16 mouse cellular contexts compared by ENCODE assay signal in the genomic region with DNA sequence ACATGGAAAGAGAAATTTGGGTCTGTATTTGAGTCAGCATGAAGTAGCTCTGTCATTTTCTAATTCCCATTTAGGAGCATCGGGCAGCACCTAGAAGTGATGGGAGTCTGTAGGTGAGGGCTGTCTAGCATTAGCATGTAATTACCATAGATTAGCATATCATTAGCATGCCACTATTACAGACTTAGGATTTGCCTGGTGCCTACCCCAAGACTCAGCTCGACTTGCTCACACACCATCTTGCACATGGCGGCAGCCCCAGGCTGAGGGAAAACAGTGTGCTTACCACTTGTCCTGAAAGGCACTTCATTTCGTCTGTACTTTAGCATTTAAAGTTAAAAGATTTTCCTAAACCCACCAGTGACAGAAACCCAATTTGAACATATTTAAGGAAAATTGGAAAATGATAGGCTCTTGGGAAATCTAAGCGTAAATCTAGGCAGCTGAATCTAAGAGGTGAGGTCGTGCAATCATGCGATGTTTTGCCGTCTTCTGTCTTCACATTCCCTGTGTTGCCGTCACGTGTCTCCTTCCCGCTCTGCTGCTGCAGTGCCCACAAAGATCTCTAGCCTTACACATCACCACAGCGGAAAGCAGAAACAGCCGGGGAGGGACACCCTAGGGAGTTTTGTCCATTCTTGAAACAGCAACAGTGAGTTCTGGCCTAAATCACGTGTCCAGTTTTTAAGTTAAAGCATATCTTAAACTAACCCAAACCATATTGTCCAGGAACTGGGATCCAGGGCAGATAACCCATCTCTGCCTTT.
DNase-seq lines count a peak whose midpoint lies in the region; ATAC-seq and TF ChIP-seq lines count a peak whose summit lies in the region.
"Had no signal": no experiment of that assay in that cellular context is flagged by ENCODE, and none has a peak within 500 bp of the region (broad histone marks: within the 10 kb centered on the region; RNA-seq: fewer than 3 reads in every experiment).

No protein-coding gene starts in this region.

- 67% methylated on average over 14 of the region's 14 CpGs for WGBS in embryonic facial prominence, embryonic 10.5 days
- 38% methylated on average over 14 of the region's 14 CpGs for WGBS in forebrain, postnatal 0 days
- WGBS in midbrain, embryonic 15.5 days, result 55% methylated on average over 14 of the region's 14 CpGs

- ATAC-seq in frontal cortex, adult (ENCODE audit: low TSS enrichment), result peak; percentile 73
- ATAC-seq in forebrain, postnatal 0 days, result peak; percentile 89
- ATAC-seq in midbrain, embryonic 15.5 days (replicated peaks), result peak; percentile 90
- ATAC-seq: intestine, embryonic 16.5 days; liver, postnatal 0 days had no signal

- H3K4me1 ChIP-seq in embryonic facial prominence, embryonic 10.5 days, result peaks cover 23% of the 10 kb centered on the region
- peaks cover 18% of the 10 kb centered on the region for H3K4me1 ChIP-seq in forebrain, postnatal 0 days (ENCODE audit: insufficient read depth)
- H3K4me1 ChIP-seq in midbrain, embryonic 15.5 days, result peaks cover 12% of the 10 kb centered on the region; the same call in 1 of the 2 replicates

- no peak overlapping the region for H3K9ac ChIP-seq in forebrain, postnatal 0 days
- no peak overlapping the region for H3K9ac ChIP-seq in midbrain, embryonic 15.5 days
- H3K9ac ChIP-seq: limb, embryonic 13.5 days; liver, postnatal 0 days had no signal

- TF ChIP-seq CTCF in forebrain, postnatal 0 days (IDR thresholded peaks at IDR 0.05; ENCODE audit: low read depth), result no peak

- no peaks in the 10 kb centered on the region for H3K9me3 ChIP-seq in embryonic facial prominence, embryonic 10.5 days
- no peaks in the 10 kb centered on the region for H3K9me3 ChIP-seq in forebrain, postnatal 0 days (ENCODE audit: low read length)
- H3K9me3 ChIP-seq in midbrain, embryonic 15.5 days, result no peaks in the 10 kb centered on the region
- H3K9me3 ChIP-seq: limb, embryonic 13.5 days had no signal

- H3K27ac ChIP-seq in embryonic facial prominence, embryonic 10.5 days (replicated peaks), result no peak overlapping the region
- H3K27ac ChIP-seq in forebrain, postnatal 0 days (ENCODE audit: low read depth, low read length), result no peak overlapping the region
- H3K27ac ChIP-seq in midbrain, embryonic 15.5 days, result no peak overlapping the region
- H3K27ac ChIP-seq: heart, adult 2 months; limb, embryonic 13.5 days had no signal

- DNase-seq in frontal cortex, postnatal 36 days (ENCODE audit: low spot score in 2 of 2), result no peak
- DNase-seq in embryonic facial prominence, embryonic 10.5 days (ENCODE audit: low spot score), result peak; percentile 39
- DNase-seq in forebrain, postnatal 0 days, result peak; percentile 61
- DNase-seq in right cerebral cortex, postnatal 10 days (ENCODE audit: low spot score in 2 of 2), result no peak
- no peak for DNase-seq in left cerebral cortex, postnatal 4 days
- no peak for DNase-seq in cerebellum, adult 11 months
- DNase-seq: adrenal gland, adult 8-10 months; cerebellum, postnatal 14 days; heart, adult 2 months; kidney, postnatal 36 days; liver, postnatal 0 days; thymus, postnatal 36 days had no signal

- no peaks in the 10 kb centered on the region for H3K27me3 ChIP-seq in embryonic facial prominence, embryonic 10.5 days (replicated peaks; ENCODE audit: low read depth, poor library complexity, severe bottlenecking)
- H3K27me3 ChIP-seq in forebrain, postnatal 0 days (ENCODE audit: insufficient read depth, low read length), result no peaks in the 10 kb centered on the region
- no peaks in the 10 kb centered on the region for H3K27me3 ChIP-seq in midbrain, embryonic 15.5 days (replicated peaks)
- H3K27me3 ChIP-seq: limb, embryonic 13.5 days had no signal

- H3K4me2 ChIP-seq in forebrain, postnatal 0 days (ENCODE audit: low read depth), result no peak overlapping the region
- H3K4me2 ChIP-seq in midbrain, embryonic 15.5 days, result no peak overlapping the region
- H3K4me2 ChIP-seq: limb, embryonic 13.5 days had no signal

- intact Hi-C loops in left cerebral cortex, postnatal 4 days (cut with DNase I), result no loop called here

- no peaks in the 10 kb centered on the region for H3K36me3 ChIP-seq in embryonic facial prominence, embryonic 10.5 days (replicated peaks)
- no peaks in the 10 kb centered on the region for H3K36me3 ChIP-seq in forebrain, postnatal 0 days (ENCODE audit: insufficient read depth)
- H3K36me3 ChIP-seq in midbrain, embryonic 15.5 days (replicated peaks), result no peaks in the 10 kb centered on the region
- H3K36me3 ChIP-seq: limb, embryonic 13.5 days had no signal

- no peak overlapping the region for H3K4me3 ChIP-seq in embryonic facial prominence, embryonic 10.5 days
- H3K4me3 ChIP-seq in forebrain, postnatal 0 days (ENCODE audit: low read depth, low read length), result no peak overlapping the region
- no peak overlapping the region for H3K4me3 ChIP-seq in midbrain, embryonic 15.5 days
- H3K4me3 ChIP-seq: heart, adult 2 months; limb, embryonic 13.5 days had no signal

Comparison
In these comparisons a context has a peak if more than half of its experiments do, and no peak if none do; other contexts are left out.
1. DNase-seq: peak in embryonic facial prominence, embryonic 10.5 days (single experiment) and forebrain, postnatal 0 days (single experiment); none in frontal cortex, postnatal 36 days (0 of 2), right cerebral cortex, postnatal 10 days (0 of 2), left cerebral cortex, postnatal 4 days (single experiment) and cerebellum, adult 11 months (single experiment).
2. Peak in every context shown above with its lines, with median percentiles within 50 percentile points of each other: ATAC-seq.